Mouse (Mus musculus): Measurements from ENCODE around the gene Vsir. TPM values are rescaled to one million over a fixed set of nuclear protein-coding genes. Genes with fewer than 3 reads are reported as not detected.

Gene Vsir
- total and polyA plus RNA-seq, 3 experiments = 14.9 to 28.1 (median 20.9) TPM

GRCm38 (mm10) chr10:60362310-60362628 is 15.6 kb downstream of the Vsir start:
- Histone ChIP-seq H3K27ac (no peak overlapping the region; the same call in 1 of the 2 replicates), H3K79me2 (replicated peaks; ENCODE audit: control insufficient read depth, insufficient read depth, low read length) (no peaks in the 10 kb centered on the region), H3K4me3 (no peak overlapping the region), H3K36me3 (ENCODE audit: control insufficient read depth, insufficient read depth, low read length) (no peaks in the 10 kb centered on the region), H3K4me1 (ENCODE audit: control insufficient read depth, insufficient read depth, low read length) (peaks cover 5% of the 10 kb centered on the region), H3K27me3 (ENCODE audit: control insufficient read depth, insufficient read depth, low read length) (no peaks in the 10 kb centered on the region), H3K9ac (ENCODE audit: low read depth, low read length) (no peak overlapping the region)
- WGBS = 55% methylated on average over 2 of the region's 2 CpGs
- peak in 1 of 2 experiments; percentile 50 for DNase-seq
- TF ChIP-seq POLR2A (IDR thresholded peaks at IDR 0.05; ENCODE audit: insufficient read depth, low read depth, low read length) = no peak
- no peak for TF ChIP-seq EP300 (IDR thresholded peaks at IDR 0.05; ENCODE audit: insufficient read depth, low read depth, low read length)
- TF ChIP-seq CTCF (IDR thresholded peaks at IDR 0.05) = no peak
- intact Hi-C loops (cut with DNase I) = no loop called here

DNA sequence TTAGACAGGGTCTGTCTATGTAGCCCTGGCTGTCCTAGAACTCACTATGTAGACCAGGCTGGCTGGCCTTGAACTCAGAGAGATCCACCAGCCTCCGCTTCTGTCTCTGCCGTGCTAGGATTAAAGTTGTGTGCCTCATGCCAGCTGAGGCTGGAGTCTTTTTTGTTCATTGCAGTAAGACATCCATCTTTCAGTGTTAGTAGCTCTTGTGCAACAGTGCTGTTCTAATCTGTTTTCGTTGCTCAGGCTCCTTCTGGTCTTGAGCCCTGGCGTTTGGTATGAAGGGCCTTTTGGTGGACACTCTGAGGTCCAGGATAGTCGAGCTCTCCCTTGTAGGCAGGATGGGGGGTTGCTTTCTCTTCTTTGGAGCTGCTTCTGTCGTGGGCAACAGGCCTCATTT is 16.8 kb downstream of the Vsir start:
- Histone ChIP-seq H3K4me3 (no peak overlapping the region), H3K27me3 (ENCODE audit: control insufficient read depth, insufficient read depth, low read length) (no peaks in the 10 kb centered on the region), H3K36me3 (ENCODE audit: control insufficient read depth, insufficient read depth, low read length) (no peaks in the 10 kb centered on the region), H3K9ac (ENCODE audit: low read depth, low read length) (no peak overlapping the region), H3K79me2 (replicated peaks; ENCODE audit: control insufficient read depth, insufficient read depth, low read length) (no peaks in the 10 kb centered on the region), H3K27ac (no peak overlapping the region), H3K4me1 (ENCODE audit: control insufficient read depth, insufficient read depth, low read length) (peaks cover 5% of the 10 kb centered on the region)
- TF ChIP-seq POLR2A (IDR thresholded peaks at IDR 0.05; ENCODE audit: insufficient read depth, low read depth, low read length) (no peak), EP300 (IDR thresholded peaks at IDR 0.05; ENCODE audit: insufficient read depth, low read depth, low read length) (no peak), CTCF (IDR thresholded peaks at IDR 0.05) (no peak)
- intact Hi-C loops (cut with DNase I) = no loop called here
- 68% methylated on average over 6 of the region's 6 CpGs for WGBS
- no peak for DNase-seq

DNA sequence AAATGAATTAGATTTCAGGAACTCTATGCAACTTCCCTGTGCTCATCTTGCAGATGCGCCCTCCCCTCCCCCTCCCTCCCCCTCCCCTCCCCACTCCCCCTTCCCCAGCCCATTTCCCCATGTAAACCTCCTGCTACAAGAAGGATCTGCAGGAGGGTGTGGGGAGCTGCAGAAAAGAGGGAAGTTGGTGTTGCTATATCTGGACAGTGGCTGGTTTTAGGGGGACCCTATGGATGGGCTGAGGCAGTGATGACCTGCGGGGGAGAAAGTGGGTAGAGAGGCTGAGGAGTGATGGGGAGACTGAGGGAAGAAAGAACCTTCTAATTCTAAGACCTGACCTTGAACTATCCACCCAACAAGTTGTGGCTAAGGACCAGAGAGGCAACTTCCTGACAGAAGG is 20.5 kb downstream of the Vsir start:
- H3K36me3 ChIP-seq (ENCODE audit: control insufficient read depth, insufficient read depth, low read length) = no peaks in the 10 kb centered on the region
- no peak for DNase-seq
- H3K4me1 ChIP-seq (ENCODE audit: control insufficient read depth, insufficient read depth, low read length) = peaks cover 9% of the 10 kb centered on the region
- WGBS = 79% methylated on average over 2 of the region's 2 CpGs
- no peaks in the 10 kb centered on the region for H3K27me3 ChIP-seq (ENCODE audit: control insufficient read depth, insufficient read depth, low read length)
- H3K4me3 ChIP-seq = no peak overlapping the region
- no peak overlapping the region for H3K9ac ChIP-seq (ENCODE audit: low read depth, low read length)
- TF ChIP-seq POLR2A (IDR thresholded peaks at IDR 0.05; ENCODE audit: insufficient read depth, low read depth, low read length) (no peak), CTCF (IDR thresholded peaks at IDR 0.05) (no peak), EP300 (IDR thresholded peaks at IDR 0.05; ENCODE audit: insufficient read depth, low read depth, low read length) (no peak)
- intact Hi-C loops (cut with DNase I) = no loop called here
- no peaks in the 10 kb centered on the region for H3K79me2 ChIP-seq (replicated peaks; ENCODE audit: control insufficient read depth, insufficient read depth, low read length)
- no peak overlapping the region; the same call in 1 of the 2 replicates for H3K27ac ChIP-seq

DNA sequence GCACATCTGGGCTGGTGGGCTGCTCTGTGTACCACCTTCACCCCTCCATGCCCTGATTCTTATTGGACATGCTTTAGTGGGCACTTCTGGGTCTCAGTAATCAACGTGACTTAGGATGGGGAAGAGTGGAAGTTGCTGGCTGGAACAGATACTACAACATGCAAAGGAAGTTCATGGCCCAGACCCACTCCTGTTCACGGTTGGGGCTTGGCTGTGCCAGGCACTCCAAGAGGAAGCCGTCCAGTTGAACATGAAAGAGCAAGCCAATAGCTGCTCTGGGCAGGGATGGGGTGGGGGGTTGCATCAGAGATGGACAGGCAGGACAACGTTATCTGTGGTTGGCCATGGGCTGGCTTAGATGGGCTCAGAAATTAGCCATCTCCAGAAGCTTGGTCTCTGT is 21.3 kb downstream of the Vsir start:
- Histone ChIP-seq H3K27me3 (ENCODE audit: control insufficient read depth, insufficient read depth, low read length) (no peaks in the 10 kb centered on the region), H3K79me2 (replicated peaks; ENCODE audit: control insufficient read depth, insufficient read depth, low read length) (no peaks in the 10 kb centered on the region), H3K4me3 (no peak overlapping the region), H3K27ac (no peak overlapping the region; the same call in 1 of the 2 replicates), H3K4me1 (ENCODE audit: control insufficient read depth, insufficient read depth, low read length) (peaks cover 10% of the 10 kb centered on the region), H3K9ac (ENCODE audit: low read depth, low read length) (no peak overlapping the region), H3K36me3 (ENCODE audit: control insufficient read depth, insufficient read depth, low read length) (no peaks in the 10 kb centered on the region)
- 63% methylated on average over 4 of the region's 4 CpGs for WGBS
- DNase-seq = no peak
- intact Hi-C loops (cut with DNase I) = no loop called here
- TF ChIP-seq EP300 (IDR thresholded peaks at IDR 0.05; ENCODE audit: insufficient read depth, low read depth, low read length) (no peak), POLR2A (IDR thresholded peaks at IDR 0.05; ENCODE audit: insufficient read depth, low read depth, low read length) (no peak), CTCF (IDR thresholded peaks at IDR 0.05) (no peak)

GRCm38 (mm10) chr10:60369405-60369804 is 22.8 kb downstream of the Vsir start:
- H3K4me3 ChIP-seq = no peak overlapping the region
- 75% methylated on average over 6 of the region's 6 CpGs for WGBS
- intact Hi-C loops (cut with DNase I) = no loop called here
- DNase-seq = no peak
- peaks cover 16% of the 10 kb centered on the region for H3K4me1 ChIP-seq (ENCODE audit: control insufficient read depth, insufficient read depth, low read length)
- TF ChIP-seq EP300 (IDR thresholded peaks at IDR 0.05; ENCODE audit: insufficient read depth, low read depth, low read length) (no peak), POLR2A (IDR thresholded peaks at IDR 0.05; ENCODE audit: insufficient read depth, low read depth, low read length) (no peak), CTCF (IDR thresholded peaks at IDR 0.05) (no peak)
- H3K36me3 ChIP-seq (ENCODE audit: control insufficient read depth, insufficient read depth, low read length) = no peaks in the 10 kb centered on the region; the same call in 1 of the 2 replicates
- no peak overlapping the region for H3K27ac ChIP-seq
- no peaks in the 10 kb centered on the region for H3K27me3 ChIP-seq (ENCODE audit: control insufficient read depth, insufficient read depth, low read length)
- H3K9ac ChIP-seq (ENCODE audit: low read depth, low read length) = no peak overlapping the region
- H3K79me2 ChIP-seq (replicated peaks; ENCODE audit: control insufficient read depth, insufficient read depth, low read length) = no peaks in the 10 kb centered on the region

DNA sequence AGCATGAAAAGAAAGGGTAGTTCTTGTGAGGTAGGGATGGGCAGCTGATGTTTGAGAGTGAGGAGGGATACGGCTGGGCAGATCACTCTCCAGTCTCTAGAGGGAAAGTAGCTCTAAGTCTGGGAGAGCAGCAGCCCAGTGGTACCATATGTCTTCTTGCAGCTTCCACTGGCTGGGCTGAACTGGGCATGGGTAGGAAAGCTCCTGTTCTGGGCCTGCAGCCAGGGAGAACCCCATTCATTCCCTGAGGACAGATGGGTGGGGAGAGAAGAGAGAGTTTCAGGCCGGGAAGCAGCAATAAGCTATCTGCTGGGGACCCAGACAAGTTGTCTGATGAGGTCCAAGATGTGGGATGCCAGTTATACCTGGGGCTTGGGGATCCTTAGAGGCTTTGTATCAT is 23.4 kb downstream of the Vsir start:
- Histone ChIP-seq H3K79me2 (replicated peaks; ENCODE audit: control insufficient read depth, insufficient read depth, low read length) (no peaks in the 10 kb centered on the region), H3K27me3 (ENCODE audit: control insufficient read depth, insufficient read depth, low read length) (no peaks in the 10 kb centered on the region), H3K4me1 (ENCODE audit: control insufficient read depth, insufficient read depth, low read length) (peaks cover 21% of the 10 kb centered on the region), H3K9ac (ENCODE audit: low read depth, low read length) (no peak overlapping the region), H3K36me3 (ENCODE audit: control insufficient read depth, insufficient read depth, low read length) (no peaks in the 10 kb centered on the region; the same call in none of the 2 replicates), H3K4me3 (no peak overlapping the region), H3K27ac (no peak overlapping the region)
- intact Hi-C loops (cut with DNase I) = no loop called here
- WGBS = 49% methylated on average over 2 of the region's 2 CpGs
- TF ChIP-seq EP300 (IDR thresholded peaks at IDR 0.05; ENCODE audit: insufficient read depth, low read depth, low read length) (no peak), CTCF (IDR thresholded peaks at IDR 0.05) (no peak), POLR2A (IDR thresholded peaks at IDR 0.05; ENCODE audit: insufficient read depth, low read depth, low read length) (no peak)
- no peak for DNase-seq
